Mouse (Mus musculus) cerebral cortex, adult 2 months (tissue): ENCODE data around the gene Ankrd65.

Experiments used
- WGBS: fragments of 180-500 bp; shearing (Covaris S2); methylation state at CpG from one replicate; pipeline ENCODE4 v1.1.7; 2018; 5-methylcytosine and 5-hydroxymethylcytosine counted together

Ankrd65 gene

GRCm38 (mm10) chr4:155812665-155813181 is 22.5 kb downstream of the Ankrd65 start:
- under 1% methylated on average over 49 of the region's 49 CpGs for WGBS

GRCm38 (mm10) chr4:155817533-155817932 is 27.3 kb downstream of the Ankrd65 start:
- WGBS: 61% methylated on average over 4 of the region's 4 CpGs

- WGBS: 70% methylated on average over 7 of the region's 7 CpGs
These were observed 30.8 kb downstream of the Ankrd65 start for GRCm38 (mm10) chr4:155821025-155821424.

- 93% methylated on average over 16 of the region's 16 CpGs for WGBS
These were observed 33.2 kb downstream of the Ankrd65 start for GRCm38 (mm10) chr4:155823443-155823842.

- 88% methylated on average over 4 of the region's 4 CpGs for WGBS
These were observed 39.6 kb downstream of the Ankrd65 start for GRCm38 (mm10) chr4:155829866-155830265.

GRCm38 (mm10) chr4:155830596-155830995 is 40.4 kb downstream of the Ankrd65 start:
- 46% methylated on average over 8 of the region's 8 CpGs for WGBS

GRCm38 (mm10) chr4:155831205-155831766 is 41.0 kb downstream of the Ankrd65 start, which contains the start of gene Aurkaip1:
Gene Aurkaip1, plus strand, starts transcription at chr4:155831272.
- under 1% methylated on average over 49 of the region's 49 CpGs for WGBS

- under 1% methylated on average over 25 of the region's 25 CpGs for WGBS
These were observed 41.6 kb downstream of the Ankrd65 start for GRCm38 (mm10) chr4:155831831-155832230.

GRCm38 (mm10) chr4:155832321-155832720 is 42.1 kb downstream of the Ankrd65 start:
- WGBS: 45% methylated on average over 10 of the region's 10 CpGs

GRCm38 (mm10) chr4:155833234-155833633 is 43.0 kb downstream of the Ankrd65 start:
- 87% methylated on average over 4 of the region's 4 CpGs for WGBS

GRCm38 (mm10) chr4:155833836-155834235 is 43.6 kb downstream of the Ankrd65 start:
- WGBS: 17% methylated on average over 2 of the region's 2 CpGs

GRCm38 (mm10) chr4:155837404-155838010 is 47.3 kb downstream of the Ankrd65 start:
- 58% methylated on average over 11 of the region's 11 CpGs for WGBS

- 66% methylated on average over 8 of the region's 8 CpGs for WGBS
These were observed 48.2 kb downstream of the Ankrd65 start for GRCm38 (mm10) chr4:155838187-155839153.

GRCm38 (mm10) chr4:155839483-155839910 is 49.3 kb downstream of the Ankrd65 start, which contains the start of gene Mxra8:
Gene Mxra8, plus strand, starts transcription at chr4:155839680.
- WGBS: 34% methylated on average over 16 of the region's 16 CpGs

GRCm38 (mm10) chr4:155840076-155841002 is 50.1 kb downstream of the Ankrd65 start:
- WGBS: 31% methylated on average over 8 of the region's 8 CpGs

- 2% methylated on average over 32 of the region's 32 CpGs for WGBS
These were observed 50.8 kb downstream of the Ankrd65 start for GRCm38 (mm10) chr4:155841003-155841454.

GRCm38 (mm10) chr4:155841651-155842270 is 51.5 kb downstream of the Ankrd65 start:
- 60% methylated on average over 38 of the region's 38 CpGs for WGBS

- 94% methylated on average over 5 of the region's 5 CpGs for WGBS
These were observed 53.0 kb downstream of the Ankrd65 start for GRCm38 (mm10) chr4:155843231-155843630.

GRCm38 (mm10) chr4:155846871-155847578 is 56.8 kb downstream of the Ankrd65 start, which contains the start of gene Dvl1:
Gene Dvl1, plus strand, starts transcription at chr4:155847402.
- WGBS: 2% methylated on average over 65 of the region's 65 CpGs
